Mouse (Mus musculus): ENCODE measurements at regions not wholly inside any gene's neighbourhood (a gene's known extent, or its start where the extent isn't known, plus 50 kb on each side); places are given as distances from the start of the nearest gene placed in this dataset.

GRCm38 (mm10) chr4:9072321-9072720 lies 833.5 kb upstream of the Car8 start:
- 89% methylated on average over 5 of the region's 5 CpGs for WGBS
- H3K9me3 ChIP-seq (replicated peaks) = no peaks in the 10 kb centered on the region
- DNase-seq (ENCODE audit: low spot score) = no peak
- H3K27ac ChIP-seq (replicated peaks) = no peak overlapping the region
- no peaks in the 10 kb centered on the region; the same call in 1 of the 2 replicates for H3K27me3 ChIP-seq (ENCODE audit: low read depth, poor library complexity, severe bottlenecking)
- H3K4me3 ChIP-seq = no peak overlapping the region
- no peaks in the 10 kb centered on the region for H3K36me3 ChIP-seq
- H3K4me1 ChIP-seq = peaks cover 20% of the 10 kb centered on the region

GRCm38 (mm10) chr4:9067874-9068273 lies 829.0 kb upstream of the Car8 start:
- H3K9me3 ChIP-seq (replicated peaks) = no peaks in the 10 kb centered on the region
- WGBS = 78% methylated on average over 2 of the region's 2 CpGs
- H3K4me3 ChIP-seq = no peak overlapping the region
- peaks cover 2% of the 10 kb centered on the region; the same call in 1 of the 2 replicates for H3K4me1 ChIP-seq
- H3K36me3 ChIP-seq = no peaks in the 10 kb centered on the region
- DNase-seq (ENCODE audit: low spot score) = no peak
- no peak overlapping the region for H3K27ac ChIP-seq (replicated peaks)
- H3K27me3 ChIP-seq (ENCODE audit: low read depth, poor library complexity, severe bottlenecking) = no peaks in the 10 kb centered on the region

GRCm38 (mm10) chr4:9065981-9066815 lies 827.4 kb upstream of the Car8 start:
- 78% methylated on average over 10 of the region's 10 CpGs for WGBS
- DNase-seq (ENCODE audit: low spot score) = no peak
- Histone ChIP-seq H3K36me3 (no peaks in the 10 kb centered on the region), H3K9me3 (replicated peaks) (no peaks in the 10 kb centered on the region), H3K27me3 (ENCODE audit: low read depth, poor library complexity, severe bottlenecking) (no peaks in the 10 kb centered on the region), H3K4me3 (no peak overlapping the region), H3K4me1 (peaks cover 10% of the 10 kb centered on the region), H3K27ac (replicated peaks) (no peak overlapping the region)

GRCm38 (mm10) chr4:9061941-9062340 lies 823.1 kb upstream of the Car8 start:
- Histone ChIP-seq H3K27ac (replicated peaks) (peak overlapping the region; percentile 40; the same call in 1 of the 2 replicates), H3K27me3 (ENCODE audit: low read depth, poor library complexity, severe bottlenecking) (no peaks in the 10 kb centered on the region), H3K4me1 (peaks cover 40% of the 10 kb centered on the region), H3K36me3 (no peaks in the 10 kb centered on the region), H3K4me3 (no peak overlapping the region), H3K9me3 (replicated peaks) (no peaks in the 10 kb centered on the region)
- DNase-seq (ENCODE audit: low spot score) = no peak
- WGBS = 76% methylated on average over 3 of the region's 3 CpGs

- peak; percentile 30 for DNase-seq (ENCODE audit: low spot score)
- H3K4me1 ChIP-seq = peaks cover 45% of the 10 kb centered on the region
- H3K4me3 ChIP-seq = no peak overlapping the region
- no peaks in the 10 kb centered on the region for H3K36me3 ChIP-seq
- H3K27me3 ChIP-seq (ENCODE audit: low read depth, poor library complexity, severe bottlenecking) = no peaks in the 10 kb centered on the region
- H3K27ac ChIP-seq (replicated peaks) = peak overlapping the region; percentile 55
- H3K9me3 ChIP-seq (replicated peaks) = no peaks in the 10 kb centered on the region
- 44% methylated on average over 5 of the region's 5 CpGs for WGBS
These were observed 821.4 kb upstream of the Car8 start for GRCm38 (mm10) chr4:9060221-9060620.

- WGBS = 74% methylated on average over 4 of the region's 4 CpGs
- Histone ChIP-seq H3K4me3 (no peak overlapping the region), H3K36me3 (no peaks in the 10 kb centered on the region), H3K27me3 (ENCODE audit: low read depth, poor library complexity, severe bottlenecking) (no peaks in the 10 kb centered on the region), H3K27ac (replicated peaks) (no peak overlapping the region; the same call in 1 of the 2 replicates), H3K4me1 (peaks cover 47% of the 10 kb centered on the region), H3K9me3 (replicated peaks) (no peaks in the 10 kb centered on the region)
- DNase-seq (ENCODE audit: low spot score) = no peak
These were observed 818.8 kb upstream of the Car8 start for GRCm38 (mm10) chr4:9057676-9058075.

- WGBS = 96% methylated on average over 7 of the region's 7 CpGs
- H3K27me3 ChIP-seq (ENCODE audit: low read depth, poor library complexity, severe bottlenecking) = no peaks in the 10 kb centered on the region
- no peak overlapping the region for H3K4me3 ChIP-seq
- H3K36me3 ChIP-seq = no peaks in the 10 kb centered on the region
- H3K9me3 ChIP-seq (replicated peaks) = no peaks in the 10 kb centered on the region
- no peak for DNase-seq (ENCODE audit: low spot score)
- peaks cover 46% of the 10 kb centered on the region for H3K4me1 ChIP-seq
- no peak overlapping the region for H3K27ac ChIP-seq (replicated peaks)
These were observed 818.3 kb upstream of the Car8 start for GRCm38 (mm10) chr4:9057113-9057512.

- Histone ChIP-seq H3K27ac (replicated peaks) (no peak overlapping the region), H3K9me3 (replicated peaks) (no peaks in the 10 kb centered on the region), H3K4me3 (no peak overlapping the region), H3K4me1 (peaks cover 36% of the 10 kb centered on the region), H3K27me3 (ENCODE audit: low read depth, poor library complexity, severe bottlenecking) (no peaks in the 10 kb centered on the region), H3K36me3 (no peaks in the 10 kb centered on the region)
- no peak for DNase-seq (ENCODE audit: low spot score)
- WGBS = 90% methylated on average over 4 of the region's 4 CpGs
These were observed 817.0 kb upstream of the Car8 start for GRCm38 (mm10) chr4:9055876-9056275.

GRCm38 (mm10) chr4:9055266-9055820 lies 816.5 kb upstream of the Car8 start:
- 76% methylated on average over 9 of the region's 9 CpGs for WGBS
- no peak overlapping the region for H3K27ac ChIP-seq (replicated peaks)
- no peaks in the 10 kb centered on the region for H3K9me3 ChIP-seq (replicated peaks)
- no peak for DNase-seq (ENCODE audit: low spot score)
- no peaks in the 10 kb centered on the region for H3K36me3 ChIP-seq
- no peak overlapping the region for H3K4me3 ChIP-seq
- H3K4me1 ChIP-seq = peaks cover 30% of the 10 kb centered on the region
- H3K27me3 ChIP-seq (ENCODE audit: low read depth, poor library complexity, severe bottlenecking) = no peaks in the 10 kb centered on the region

GRCm38 (mm10) chr4:9048817-9049216 lies 810.0 kb upstream of the Car8 start:
- no peak overlapping the region for H3K27ac ChIP-seq (replicated peaks)
- H3K4me1 ChIP-seq = no peaks in the 10 kb centered on the region
- no peaks in the 10 kb centered on the region for H3K36me3 ChIP-seq
- H3K9me3 ChIP-seq (replicated peaks) = no peaks in the 10 kb centered on the region
- no peak for DNase-seq (ENCODE audit: low spot score)
- no peak overlapping the region for H3K4me3 ChIP-seq
- WGBS = 87% methylated on average over 1 of the region's 1 CpGs
- no peaks in the 10 kb centered on the region for H3K27me3 ChIP-seq (ENCODE audit: low read depth, poor library complexity, severe bottlenecking)

- no peak overlapping the region for H3K4me3 ChIP-seq
- WGBS = 90% methylated on average over 4 of the region's 4 CpGs
- H3K27ac ChIP-seq (replicated peaks) = no peak overlapping the region
- no peaks in the 10 kb centered on the region for H3K27me3 ChIP-seq (ENCODE audit: low read depth, poor library complexity, severe bottlenecking)
- no peaks in the 10 kb centered on the region for H3K4me1 ChIP-seq
- H3K36me3 ChIP-seq = no peaks in the 10 kb centered on the region
- no peak for DNase-seq (ENCODE audit: low spot score)
- H3K9me3 ChIP-seq (replicated peaks) = no peaks in the 10 kb centered on the region
These were observed 808.3 kb upstream of the Car8 start for GRCm38 (mm10) chr4:9047151-9047550.

- H3K9me3 ChIP-seq (replicated peaks) = no peaks in the 10 kb centered on the region
- no peak overlapping the region for H3K27ac ChIP-seq (replicated peaks)
- no peaks in the 10 kb centered on the region for H3K36me3 ChIP-seq
- no peak for DNase-seq (ENCODE audit: low spot score)
- WGBS = 89% methylated on average over 14 of the region's 14 CpGs
- H3K4me3 ChIP-seq = no peak overlapping the region
- H3K4me1 ChIP-seq = peaks cover 2% of the 10 kb centered on the region; the same call in 1 of the 2 replicates
- no peaks in the 10 kb centered on the region for H3K27me3 ChIP-seq (ENCODE audit: low read depth, poor library complexity, severe bottlenecking)
These were observed 807.6 kb upstream of the Car8 start for GRCm38 (mm10) chr4:9046436-9046835.

- DNase-seq (ENCODE audit: low spot score) = no peak
- no peaks in the 10 kb centered on the region for H3K27me3 ChIP-seq (ENCODE audit: low read depth, poor library complexity, severe bottlenecking)
- no peak overlapping the region for H3K27ac ChIP-seq (replicated peaks)
- WGBS = 82% methylated on average over 4 of the region's 4 CpGs
- no peaks in the 10 kb centered on the region for H3K9me3 ChIP-seq (replicated peaks)
- H3K4me3 ChIP-seq = no peak overlapping the region
- peaks cover 4% of the 10 kb centered on the region; the same call in 1 of the 2 replicates for H3K4me1 ChIP-seq
- H3K36me3 ChIP-seq = no peaks in the 10 kb centered on the region
These were observed 807.2 kb upstream of the Car8 start for GRCm38 (mm10) chr4:9046030-9046429.

Measured in midbrain, embryonic 10.5 days (tissue).